Mouse (Mus musculus) stomach, postnatal 0 days (tissue): Measurements from ENCODE around the gene Mecom. TPM values are rescaled to one million over a fixed set of nuclear protein-coding genes. Genes with fewer than 3 reads are reported as not detected.

Source experiments
- ATAC-seq: fragments of 200-750 bp; cut with Nextera tagmentation; 2 replicates; pipeline ENCODE4 v1.8.0; 2017; ENCODE audit not compliant: low FRiP score, low TSS enrichment
- DNase-seq: peaks from one replicate; pipeline ENCODE4 v3.0.0-alpha.2; 2016; ENCODE audit warnings: low spot score
- H3K27ac ChIP-seq: fragments of 300-500 bp; sonication (generic); replicated peaks from 2 replicates; pipeline ENCODE4 v1.5.1; 2014; ENCODE audit warnings: mild to moderate bottlenecking, control low read depth
- H3K27me3 ChIP-seq: fragments of 300-500 bp; sonication (generic); 2 replicates; pipeline ENCODE4 v1.6.1; 2014; ENCODE audit warnings: low read length; ENCODE audit not compliant: control insufficient read depth, insufficient read depth
- H3K36me3 ChIP-seq: fragments of 300-500 bp; sonication (generic); 2 replicates; pipeline ENCODE4 v1.6.1; 2014; ENCODE audit warnings: low read length, mixed read lengths; ENCODE audit not compliant: control insufficient read depth, insufficient read depth
- H3K4me1 ChIP-seq: fragments of 300-500 bp; sonication (generic); replicated peaks from 2 replicates; pipeline ENCODE4 v1.6.1; 2014; ENCODE audit warnings: antibody characterized with exemption; ENCODE audit not compliant: control insufficient read depth, insufficient read depth
- H3K4me2 ChIP-seq: fragments of 300-500 bp; sonication (generic); replicated peaks from 2 replicates; pipeline ENCODE4 v1.6.1; 2014; ENCODE audit warnings: low read depth, mild to moderate bottlenecking, control low read depth, moderate library complexity
- H3K4me3 ChIP-seq: fragments of 300-500 bp; sonication (generic); 2 replicates; pipeline ENCODE4 v1.5.1; 2014; ENCODE audit warnings: low read depth, low read length, control low read depth
- H3K9ac ChIP-seq: fragments of 300-500 bp; sonication (generic); 2 replicates; pipeline ENCODE4 v1.6.1; 2014; ENCODE audit warnings: mild to moderate bottlenecking, low read length, control low read depth, mixed read lengths
- H3K9me3 ChIP-seq: fragments of 300-500 bp; sonication (generic); 2 replicates; pipeline ENCODE4 v1.6.1; 2016; ENCODE audit warnings: low read length; ENCODE audit not compliant: control insufficient read depth
- CTCF ChIP-seq: IDR thresholded peaks from 2 replicates; pipeline ENCODE4 v1.5.1; 2016; ENCODE audit warnings: antibody characterized with exemption, low read depth, mild to moderate bottlenecking, moderate library complexity
- EP300 ChIP-seq: optimal IDR thresholded peaks from 2 replicates; pipeline ENCODE3; 2016; ENCODE audit warnings: antibody characterized with exemption
- WGBS: fragments of 180-500 bp; shearing (Covaris S2); extraction: QIAGEN DNeasy Blood & Tissue Kit; methylation state at CpG from one replicate; pipeline ENCODE4 v1.1.7; 2014; 5-methylcytosine and 5-hydroxymethylcytosine counted together
- polyA plus RNA-seq: library from polyadenylated mRNA; unstranded; fragments of >200 nt; fragmentation: Nextera tagmentation; extraction: Ambion mirVana; gene quantifications from 2 replicates; pipeline ENCODE4 v1.2.1, GENCODE M21; 2015

Mecom gene
- polyA plus RNA-seq, 1 experiment from 2014 or later: 25.7 TPM

DNA sequence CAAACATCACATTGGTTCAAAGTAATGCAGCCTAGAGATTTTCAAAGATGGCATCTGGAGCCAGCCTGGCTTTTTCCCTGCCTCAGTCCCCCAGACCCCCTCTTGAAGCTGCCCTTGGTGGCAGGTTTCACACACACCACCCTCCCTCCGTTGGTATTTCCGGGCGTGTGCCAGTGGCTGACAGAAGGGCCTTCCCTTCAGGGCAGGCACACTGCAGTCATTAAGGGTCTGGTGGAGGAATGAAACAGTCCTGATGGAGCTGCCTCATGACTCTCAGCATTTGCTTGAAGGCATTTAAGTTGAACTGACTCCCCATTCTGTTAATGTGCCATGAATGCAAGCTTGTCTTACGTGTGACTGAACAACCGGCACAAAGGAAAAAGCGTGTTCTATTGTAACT lies 94.8 kb downstream of the Mecom start:
- Histone ChIP-seq H3K36me3 (no peaks in the 10 kb centered on the region), H3K9ac (no peak overlapping the region), H3K27me3 (no peaks in the 10 kb centered on the region), H3K27ac (no peak overlapping the region), H3K9me3 (no peaks in the 10 kb centered on the region), H3K4me3 (no peak overlapping the region), H3K4me1 (no peaks in the 10 kb centered on the region), H3K4me2 (no peak overlapping the region)
- TF ChIP-seq EP300: no peak
- no peak for TF ChIP-seq CTCF
- 82% methylated on average over 6 of the region's 6 CpGs for WGBS
- DNase-seq (no peak), ATAC-seq (no peak)

DNA sequence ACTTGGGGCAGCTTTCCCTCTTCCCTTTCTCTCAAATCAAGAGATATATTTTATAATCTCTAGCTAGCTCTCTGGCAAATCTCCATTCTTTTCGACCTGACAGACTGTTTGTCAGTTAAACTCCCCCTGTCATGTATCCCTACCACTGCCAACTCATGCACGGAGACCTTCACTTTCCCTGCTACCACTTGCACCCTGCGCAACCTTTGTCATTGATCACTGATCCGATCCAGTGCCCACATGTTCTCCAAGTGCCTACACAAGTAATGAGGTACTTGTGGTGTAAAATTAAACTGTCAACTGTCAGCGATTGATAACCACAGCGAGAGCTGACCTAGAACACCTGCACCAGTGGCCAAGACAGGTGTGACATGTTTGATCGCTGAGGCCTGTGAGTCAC lies 95.3 kb downstream of the Mecom start:
- DNase-seq (no peak), ATAC-seq (no peak)
- no peak overlapping the region for H3K4me2 ChIP-seq
- H3K36me3 ChIP-seq: no peaks in the 10 kb centered on the region
- H3K27ac ChIP-seq: no peak overlapping the region
- no peaks in the 10 kb centered on the region for H3K27me3 ChIP-seq
- no peaks in the 10 kb centered on the region for H3K9me3 ChIP-seq
- no peak overlapping the region for H3K9ac ChIP-seq
- WGBS: 62% methylated on average over 7 of the region's 7 CpGs
- no peaks in the 10 kb centered on the region for H3K4me1 ChIP-seq
- TF ChIP-seq CTCF (no peak), EP300 (no peak)
- no peak overlapping the region for H3K4me3 ChIP-seq

DNA sequence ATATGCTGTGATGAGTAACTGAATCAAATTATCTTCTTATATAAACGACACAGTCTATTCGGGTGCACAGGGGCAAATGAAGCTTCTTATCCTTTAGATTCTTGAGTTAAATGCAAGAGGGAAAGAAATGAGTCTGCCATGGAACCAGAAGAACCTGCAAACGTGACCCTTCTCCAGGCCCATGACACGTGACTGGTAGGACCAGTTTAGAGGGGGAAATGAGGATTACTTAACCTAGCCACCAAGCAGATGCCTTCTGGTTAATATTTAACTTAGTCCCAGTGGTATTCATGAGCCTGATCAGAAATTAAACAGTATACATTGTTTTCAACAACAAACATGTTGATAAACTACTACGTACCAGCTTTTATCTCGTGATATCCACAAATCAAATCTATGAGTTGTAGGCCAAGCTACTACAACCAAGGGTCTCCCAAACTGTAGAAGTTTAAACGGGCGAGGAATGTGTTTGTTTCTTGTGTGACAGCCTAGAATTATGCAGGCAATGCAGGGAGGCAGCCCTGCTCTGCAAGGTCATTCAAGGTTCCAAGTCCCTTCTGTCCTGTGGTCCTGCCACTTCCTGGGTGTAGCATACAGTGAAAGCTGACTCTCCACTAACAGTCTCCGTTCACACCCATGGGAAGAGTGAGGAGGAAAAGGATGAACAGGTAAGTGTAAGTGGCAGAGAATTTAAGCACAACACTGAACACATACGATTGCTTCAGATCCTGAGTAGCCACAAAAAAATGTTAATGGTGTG lies 97.4 kb downstream of the Mecom start:
- Histone ChIP-seq H3K4me2 (no peak overlapping the region), H3K27me3 (no peaks in the 10 kb centered on the region), H3K4me3 (no peak overlapping the region), H3K36me3 (no peaks in the 10 kb centered on the region), H3K4me1 (no peaks in the 10 kb centered on the region), H3K27ac (peak overlapping the region; percentile 59; the same call in 1 of the 2 replicates), H3K9ac (no peak overlapping the region), H3K9me3 (no peaks in the 10 kb centered on the region)
- peak; percentile 41 for DNase-seq
- TF ChIP-seq CTCF: no peak
- no peak for TF ChIP-seq EP300
- peak; percentile 79 for ATAC-seq
- WGBS: 49% methylated on average over 10 of the region's 10 CpGs

DNA sequence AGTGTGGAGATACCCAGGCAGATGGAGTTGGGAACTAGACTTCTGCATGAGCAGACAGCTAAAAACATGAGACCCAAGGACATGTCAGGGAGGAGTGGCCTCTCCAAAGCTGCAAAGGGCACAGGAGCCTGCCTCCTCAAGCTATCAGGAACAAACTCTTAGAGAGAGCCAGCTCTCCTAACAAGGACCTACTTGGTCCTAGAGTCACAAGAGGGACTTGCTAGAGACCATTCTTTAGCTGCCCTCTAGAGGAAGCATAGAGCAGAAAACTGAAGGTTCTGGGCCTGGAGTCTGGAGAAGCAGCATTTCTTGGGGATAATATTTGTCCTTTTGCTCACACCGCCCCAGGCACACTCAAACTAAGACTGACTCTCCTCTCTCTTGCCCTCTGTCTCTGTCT lies 99.2 kb downstream of the Mecom start:
- ATAC-seq: no peak; the same call in 1 of the 2 replicates
- TF ChIP-seq EP300: no peak
- peak; percentile 71 for TF ChIP-seq CTCF
- Histone ChIP-seq H3K27me3 (no peaks in the 10 kb centered on the region), H3K4me3 (no peak overlapping the region), H3K4me1 (no peaks in the 10 kb centered on the region), H3K9me3 (no peaks in the 10 kb centered on the region), H3K36me3 (no peaks in the 10 kb centered on the region), H3K27ac (no peak overlapping the region), H3K9ac (no peak overlapping the region), H3K4me2 (no peak overlapping the region)
- DNase-seq: no peak
- WGBS: 73% methylated on average over 1 of the region's 1 CpGs

DNA sequence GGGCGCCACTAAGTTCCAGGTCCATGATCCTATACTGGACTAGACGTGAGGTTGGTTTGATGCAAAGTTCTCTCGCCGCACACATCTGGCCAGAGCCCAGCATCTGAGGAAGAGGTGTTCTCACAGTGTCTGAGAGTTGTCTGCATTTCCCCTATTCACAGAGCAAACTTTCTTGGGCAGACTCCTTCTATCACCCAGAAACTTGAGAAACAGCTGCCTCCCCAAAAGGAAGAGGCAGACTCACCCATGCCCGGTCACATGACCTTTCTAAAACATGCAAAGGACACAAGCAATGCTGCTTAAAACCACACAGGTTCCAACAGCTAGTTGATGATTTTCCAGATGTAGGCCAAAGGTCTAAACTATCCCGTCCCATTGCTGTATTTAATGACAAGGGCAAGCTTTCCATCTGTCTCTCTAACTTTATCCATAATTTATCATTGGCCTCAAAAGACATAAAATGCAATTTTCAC lies 101.8 kb downstream of the Mecom start:
- Histone ChIP-seq H3K4me2 (no peak overlapping the region), H3K27ac (no peak overlapping the region; the same call in 1 of the 2 replicates), H3K9ac (no peak overlapping the region), H3K36me3 (no peaks in the 10 kb centered on the region), H3K27me3 (no peaks in the 10 kb centered on the region), H3K4me1 (no peaks in the 10 kb centered on the region), H3K9me3 (no peaks in the 10 kb centered on the region), H3K4me3 (no peak overlapping the region)
- ATAC-seq (no peak), DNase-seq (no peak)
- TF ChIP-seq CTCF (no peak), EP300 (no peak)
- WGBS: 91% methylated on average over 6 of the region's 6 CpGs

DNA sequence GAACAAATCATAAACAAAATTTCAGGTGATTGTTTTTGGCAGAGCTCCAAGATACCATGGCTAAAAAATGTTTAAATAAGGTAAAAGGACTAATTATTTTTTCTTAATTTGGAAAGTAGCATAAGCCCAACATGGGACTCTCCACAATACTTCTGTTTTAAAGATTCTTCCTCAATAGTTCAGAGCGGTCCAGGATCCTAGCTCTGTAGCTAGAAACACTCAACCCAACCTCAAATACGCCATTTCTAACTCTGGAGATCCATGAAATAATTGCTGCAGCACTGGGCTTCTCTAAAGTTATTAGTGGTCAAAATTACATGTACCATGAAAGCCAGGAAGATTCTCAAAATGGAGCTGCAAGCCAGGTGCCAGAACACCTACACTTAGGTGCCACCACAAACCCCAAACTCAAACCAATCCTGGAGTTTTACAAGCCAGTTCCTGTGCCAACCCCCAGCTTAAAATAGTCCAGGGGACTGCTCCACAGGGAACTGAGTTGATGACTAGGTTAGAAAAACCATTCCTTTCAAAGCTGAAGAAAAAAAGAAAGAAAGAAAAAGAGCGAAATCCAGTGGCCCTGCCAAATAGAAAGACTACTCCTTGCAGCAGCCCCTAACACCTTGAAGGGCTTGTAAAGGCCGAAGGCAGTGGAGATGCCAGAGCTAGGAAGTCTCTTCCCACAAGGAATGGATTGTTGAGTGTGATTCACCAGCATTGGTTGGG lies 102.4 kb downstream of the Mecom start:
- 97% methylated on average over 4 of the region's 4 CpGs for WGBS
- no peak for DNase-seq
- Histone ChIP-seq H3K27me3 (no peaks in the 10 kb centered on the region), H3K4me2 (no peak overlapping the region), H3K4me3 (no peak overlapping the region), H3K4me1 (no peaks in the 10 kb centered on the region), H3K27ac (no peak overlapping the region; the same call in 1 of the 2 replicates), H3K9ac (no peak overlapping the region), H3K9me3 (no peaks in the 10 kb centered on the region), H3K36me3 (no peaks in the 10 kb centered on the region)
- TF ChIP-seq CTCF (no peak), EP300 (no peak)
- ATAC-seq: no peak
